ENCODE assay signal across 8 mouse cellular contexts in the genomic region with DNA sequence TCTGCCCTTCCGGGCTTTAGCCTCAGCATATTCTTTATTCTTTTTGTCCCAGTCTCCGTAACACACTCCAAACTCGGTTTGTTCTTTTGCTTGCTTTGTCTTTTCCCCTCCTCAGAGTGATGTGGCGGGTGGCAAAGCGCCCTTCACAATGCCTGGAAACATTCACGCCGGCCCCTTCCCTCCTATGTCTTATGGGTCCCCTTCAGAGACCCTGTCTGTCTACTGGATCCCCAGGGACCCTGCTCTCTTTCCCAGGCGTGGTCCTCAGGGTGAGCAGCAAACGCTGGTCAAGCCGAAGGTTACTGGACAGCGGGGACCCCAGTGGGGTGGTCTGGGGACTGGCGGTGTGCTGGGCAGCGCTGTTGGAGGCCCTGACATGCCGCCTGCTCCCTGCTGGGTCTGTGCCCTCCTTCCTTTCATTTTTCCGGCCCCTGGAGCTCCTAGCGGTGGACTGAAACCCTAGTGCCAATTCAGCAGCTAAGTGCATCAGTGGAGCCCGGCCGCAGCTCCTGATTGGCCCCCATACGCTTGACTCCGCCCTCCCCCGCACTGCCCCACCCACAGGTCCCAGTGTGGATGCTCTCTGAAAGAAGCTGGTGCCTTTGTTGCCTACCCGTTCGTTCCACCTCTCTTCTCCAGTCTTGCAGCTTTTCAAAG. TPM values are rescaled to one million over a fixed set of nuclear protein-coding genes. Genes with fewer than 3 reads are reported as not detected.
DNase-seq lines count a peak whose midpoint lies in the region; ATAC-seq and TF ChIP-seq lines count a peak whose summit lies in the region.

No protein-coding gene starts in this region.

- H3K9ac ChIP-seq in intestine, embryonic 15.5 days = no peak overlapping the region

- 0 out of 2 replicates have a peak, but pooled peaks cover 6% of the 10 kb centered on the region for H3K4me1 ChIP-seq in intestine, embryonic 15.5 days (replicated peaks)

- H3K9me3 ChIP-seq in intestine, embryonic 15.5 days = no peaks in the 10 kb centered on the region

- WGBS in intestine, embryonic 15.5 days = 6% methylated on average over 23 of the region's 23 CpGs

- no peaks in the 10 kb centered on the region for H3K36me3 ChIP-seq in intestine, embryonic 15.5 days

- peak; percentile 4; the same call in 1 of the 2 replicates for TF ChIP-seq CTCF in gastrocnemius, adult 2 months (IDR thresholded peaks at IDR 0.05)

- H3K4me3 ChIP-seq in gastrocnemius, adult 2 months = peak overlapping the region; percentile 42
- H3K4me3 ChIP-seq in intestine, embryonic 15.5 days (replicated peaks) = peak overlapping the region; percentile 24

- peak overlapping the region; percentile 63 for H3K4me2 ChIP-seq in intestine, embryonic 15.5 days (replicated peaks)

- peaks cover 16% of the 10 kb centered on the region for H3K27me3 ChIP-seq in intestine, embryonic 15.5 days (replicated peaks)

- no peak for ATAC-seq in CD4-positive, CD25-positive, alpha-beta regulatory T cell, adult 4 months
- ATAC-seq in common myeloid progenitor, adult 5-6 weeks (replicated peaks; ENCODE audit: low read depth, poor library complexity, severe bottlenecking) = peak; percentile 82
- ATAC-seq in intestine, embryonic 15.5 days = peak; percentile 89
- ATAC-seq in megakaryocyte-erythroid progenitor cell, adult 5-6 weeks (replicated peaks; ENCODE audit: low FRiP score, low TSS enrichment, poor library complexity, severe bottlenecking) = peak; percentile 76

- peak; percentile 7 for DNase-seq in CD4-positive, CD25-positive, alpha-beta regulatory T cell, adult 2 months (ENCODE audit: low read depth, low spot score)
- DNase-seq in gastrocnemius, adult 2 months = peak; percentile 66
- peak; percentile 65 to 81 for DNase-seq in left cerebral cortex, adult 8-10 months (ENCODE audit: low spot score in 2 of 2)
- DNase-seq in right cerebral cortex, postnatal 25 days = peak; percentile 83

- intact Hi-C loops in gastrocnemius, adult 2 months (cut with DNase I) = no loop called here

- no peak overlapping the region for H3K27ac ChIP-seq in gastrocnemius, adult 2 months
- no peak overlapping the region for H3K27ac ChIP-seq in intestine, embryonic 15.5 days

RNA-seq across cellular contexts. Expression of a gene that starts 25.1 kb away (rescaled TPM):
- polyA plus RNA-seq in CD4-positive, CD25-positive, alpha-beta regulatory T cell, adult 4 months (2017; shearing (Covaris generic)) = not detected
- total RNA-seq in common myeloid progenitor, adult 5-6 weeks (2017) = not detected in 2 replicates
- total RNA-seq in gastrocnemius, adult 2 months (2021) = not detected
- 0.09 TPM in 2 replicates for polyA plus RNA-seq in intestine, embryonic 15.5 days (2015; fragmentation: Nextera tagmentation; extraction: Ambion mirVana)
- 10 to 100 TPM; 20.4 to 29.3 (median 23.5) TPM for total RNA-seq in left cerebral cortex, adult 8-10 months (2022)
- total RNA-seq in megakaryocyte-erythroid progenitor cell, adult 5-6 weeks (2014; fragmentation: Nextera tagmentation) = not detected in 2 replicates
- total RNA-seq in megakaryocyte-erythroid progenitor cell, adult 5-6 weeks (2017) = not detected in 2 replicates

RNA-seq across cellular contexts. Expression of a gene that starts 28.4 kb away (rescaled TPM):
- polyA plus RNA-seq in CD4-positive, CD25-positive, alpha-beta regulatory T cell, adult 4 months (2017; shearing (Covaris generic)) = not detected
- not detected in 2 replicates for total RNA-seq in common myeloid progenitor, adult 5-6 weeks (2017)
- total RNA-seq in gastrocnemius, adult 2 months (2021) = not detected
- not detected in 2 replicates for polyA plus RNA-seq in intestine, embryonic 15.5 days (2015; fragmentation: Nextera tagmentation; extraction: Ambion mirVana)
- not detected for total RNA-seq in left cerebral cortex, adult 8-10 months (2022)
- total RNA-seq in megakaryocyte-erythroid progenitor cell, adult 5-6 weeks (2014; fragmentation: Nextera tagmentation) = not detected in 2 replicates
- not detected in 2 replicates for total RNA-seq in megakaryocyte-erythroid progenitor cell, adult 5-6 weeks (2017)

Comparison
In these comparisons a context has a peak if more than half of its experiments do, and no peak if none do; other contexts are left out.
1. DNase-seq: peak in every context shown above with its lines; median percentile 83 in right cerebral cortex, postnatal 25 days; 73 in left cerebral cortex, adult 8-10 months; 66 in gastrocnemius, adult 2 months; 7 in CD4-positive, CD25-positive, alpha-beta regulatory T cell, adult 2 months.
2. RNA of a gene that starts 25.1 kb away (total RNA-seq): 20.4 to 29.3 TPM in left cerebral cortex, adult 8-10 months; not detected in common myeloid progenitor, adult 5-6 weeks, not detected in gastrocnemius, adult 2 months and not detected in megakaryocyte-erythroid progenitor cell, adult 5-6 weeks; every median in the first group is over 10 times any median in the second.